Mouse (Mus musculus): ENCODE results near the gene Zbtb34. TPM values are rescaled to one million over a fixed set of nuclear protein-coding genes. Genes with fewer than 3 reads are reported as not detected.

The Zbtb34 gene
- polyA plus RNA-seq, 1 experiment from 2014 or later: 9.2 TPM

- 0% methylated on average over 37 of the region's 74 CpGs for WGBS
- Histone ChIP-seq H3K9me3 (ENCODE audit: control insufficient read depth, low read length) (no peaks in the 10 kb centered on the region), H3K36me3 (ENCODE audit: control insufficient read depth, insufficient read depth, low read length) (no peaks in the 10 kb centered on the region), H3K9ac (ENCODE audit: low read length) (peak within 1 kb of the TSS; percentile 64), H3K4me3 (ENCODE audit: low read depth, low read length) (peak within 1 kb of the TSS; percentile 61), H3K4me1 (ENCODE audit: control insufficient read depth, insufficient read depth, low read length) (peaks cover 4% of the 10 kb centered on the region; the same call in 1 of the 2 replicates), H3K27ac (ENCODE audit: low read depth, low read length) (peak within 1 kb of the TSS; percentile 98), H3K4me2 (ENCODE audit: low read depth) (peak within 1 kb of the TSS; percentile 65), H3K27me3 (ENCODE audit: control insufficient read depth, insufficient read depth, low read length) (no peaks in the 10 kb centered on the region)
- DNase-seq (ENCODE audit: low spot score) (peak; percentile 97), ATAC-seq (ENCODE audit: insufficient read depth, low FRiP score, low TSS enrichment) (peak; percentile 99)
Observed at GRCm38 (mm10) chr2:33370777-33371647, 60.1 kb downstream of the Zbtb34 start, which contains the start of gene Ralgps1. Gene Ralgps1, minus strand, starts transcription at chr2:33371486.

GRCm38 (mm10) chr2:33370276-33370776 is 60.8 kb downstream of the Zbtb34 start:
- H3K36me3 ChIP-seq (ENCODE audit: control insufficient read depth, insufficient read depth, low read length): no peaks in the 10 kb centered on the region
- peak overlapping the region; percentile 22 for H3K9ac ChIP-seq (ENCODE audit: low read length)
- peaks cover 4% of the 10 kb centered on the region; the same call in 1 of the 2 replicates for H3K4me1 ChIP-seq (ENCODE audit: control insufficient read depth, insufficient read depth, low read length)
- peak overlapping the region; percentile 98 for H3K27ac ChIP-seq (ENCODE audit: low read depth, low read length)
- H3K4me2 ChIP-seq (ENCODE audit: low read depth): peak overlapping the region; percentile 65
- H3K4me3 ChIP-seq (ENCODE audit: low read depth, low read length): peak overlapping the region; percentile 61
- DNase-seq (ENCODE audit: low spot score) (no peak), ATAC-seq (ENCODE audit: insufficient read depth, low FRiP score, low TSS enrichment) (peak; percentile 36)
- no peaks in the 10 kb centered on the region for H3K27me3 ChIP-seq (ENCODE audit: control insufficient read depth, insufficient read depth, low read length)
- 11% methylated on average over 14 of the region's 15 CpGs for WGBS
- H3K9me3 ChIP-seq (ENCODE audit: control insufficient read depth, low read length): no peaks in the 10 kb centered on the region

- 76% methylated on average over 3 of the region's 3 CpGs for WGBS
- Histone ChIP-seq H3K27me3 (ENCODE audit: control insufficient read depth, insufficient read depth, low read length) (no peaks in the 10 kb centered on the region), H3K36me3 (ENCODE audit: control insufficient read depth, insufficient read depth, low read length) (no peaks in the 10 kb centered on the region), H3K4me3 (ENCODE audit: low read depth, low read length) (no peak overlapping the region), H3K9me3 (ENCODE audit: control insufficient read depth, low read length) (no peaks in the 10 kb centered on the region), H3K9ac (ENCODE audit: low read length) (no peak overlapping the region), H3K27ac (ENCODE audit: low read depth, low read length) (no peak overlapping the region), H3K4me1 (ENCODE audit: control insufficient read depth, insufficient read depth, low read length) (peaks cover 4% of the 10 kb centered on the region; the same call in 1 of the 2 replicates), H3K4me2 (ENCODE audit: low read depth) (no peak overlapping the region)
- no peak for ATAC-seq (ENCODE audit: insufficient read depth, low FRiP score, low TSS enrichment)
- DNase-seq (ENCODE audit: low spot score): no peak
Observed at GRCm38 (mm10) chr2:33369453-33369852, 61.7 kb downstream of the Zbtb34 start.

DNA sequence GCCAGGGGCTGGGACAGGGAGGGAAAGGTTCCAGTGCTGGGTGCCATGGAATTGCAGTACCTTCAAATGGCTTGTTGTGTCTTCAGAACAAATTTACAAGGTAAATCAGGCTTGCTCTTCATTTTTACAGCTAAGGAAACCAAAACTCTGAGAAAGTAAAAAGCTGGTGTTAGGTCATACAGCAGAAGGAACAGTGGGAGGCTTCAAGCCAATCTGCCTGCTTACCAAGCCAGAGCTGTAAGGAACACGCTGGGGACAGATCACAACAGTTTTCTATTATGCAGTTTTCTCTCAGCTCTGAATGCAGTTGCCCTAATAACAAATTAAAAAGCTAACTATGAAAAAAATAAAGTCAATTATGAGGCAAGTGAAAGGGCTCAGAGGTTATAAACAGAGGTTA is 62.6 kb downstream of the Zbtb34 start:
- no peak overlapping the region for H3K4me2 ChIP-seq (ENCODE audit: low read depth)
- ATAC-seq (ENCODE audit: insufficient read depth, low FRiP score, low TSS enrichment) (no peak), DNase-seq (ENCODE audit: low spot score) (no peak)
- H3K27ac ChIP-seq (ENCODE audit: low read depth, low read length): no peak overlapping the region
- 94% methylated on average over 1 of the region's 1 CpGs for WGBS
- no peaks in the 10 kb centered on the region for H3K36me3 ChIP-seq (ENCODE audit: control insufficient read depth, insufficient read depth, low read length)
- no peaks in the 10 kb centered on the region for H3K9me3 ChIP-seq (ENCODE audit: control insufficient read depth, low read length)
- H3K4me1 ChIP-seq (ENCODE audit: control insufficient read depth, insufficient read depth, low read length): peaks cover 4% of the 10 kb centered on the region; the same call in 1 of the 2 replicates
- H3K4me3 ChIP-seq (ENCODE audit: low read depth, low read length): no peak overlapping the region
- no peaks in the 10 kb centered on the region for H3K27me3 ChIP-seq (ENCODE audit: control insufficient read depth, insufficient read depth, low read length)
- H3K9ac ChIP-seq (ENCODE audit: low read length): no peak overlapping the region

- H3K4me1 ChIP-seq (ENCODE audit: control insufficient read depth, insufficient read depth, low read length): peaks cover 4% of the 10 kb centered on the region; the same call in 1 of the 2 replicates
- H3K9ac ChIP-seq (ENCODE audit: low read length): no peak overlapping the region
- H3K27ac ChIP-seq (ENCODE audit: low read depth, low read length): no peak overlapping the region
- ATAC-seq (ENCODE audit: insufficient read depth, low FRiP score, low TSS enrichment): no peak
- no peaks in the 10 kb centered on the region for H3K9me3 ChIP-seq (ENCODE audit: control insufficient read depth, low read length)
- 81% methylated on average over 9 of the region's 9 CpGs for WGBS
- H3K4me2 ChIP-seq (ENCODE audit: low read depth): no peak overlapping the region
- H3K27me3 ChIP-seq (ENCODE audit: control insufficient read depth, insufficient read depth, low read length): no peaks in the 10 kb centered on the region
- no peaks in the 10 kb centered on the region for H3K36me3 ChIP-seq (ENCODE audit: control insufficient read depth, insufficient read depth, low read length)
- DNase-seq (ENCODE audit: low spot score): no peak
- no peak overlapping the region for H3K4me3 ChIP-seq (ENCODE audit: low read depth, low read length)
Observed at GRCm38 (mm10) chr2:33365703-33366471, 65.2 kb downstream of the Zbtb34 start.

- Histone ChIP-seq H3K9ac (ENCODE audit: low read length) (no peak overlapping the region), H3K36me3 (ENCODE audit: control insufficient read depth, insufficient read depth, low read length) (no peaks in the 10 kb centered on the region), H3K4me3 (ENCODE audit: low read depth, low read length) (no peak overlapping the region), H3K4me2 (ENCODE audit: low read depth) (no peak overlapping the region), H3K9me3 (ENCODE audit: control insufficient read depth, low read length) (no peaks in the 10 kb centered on the region), H3K27ac (ENCODE audit: low read depth, low read length) (no peak overlapping the region), H3K27me3 (ENCODE audit: control insufficient read depth, insufficient read depth, low read length) (no peaks in the 10 kb centered on the region), H3K4me1 (ENCODE audit: control insufficient read depth, insufficient read depth, low read length) (no peaks in the 10 kb centered on the region)
- 94% methylated on average over 4 of the region's 4 CpGs for WGBS
- ATAC-seq (ENCODE audit: insufficient read depth, low FRiP score, low TSS enrichment): no peak
- DNase-seq (ENCODE audit: low spot score): no peak
Observed at GRCm38 (mm10) chr2:33364656-33365055, 66.5 kb downstream of the Zbtb34 start.

DNA sequence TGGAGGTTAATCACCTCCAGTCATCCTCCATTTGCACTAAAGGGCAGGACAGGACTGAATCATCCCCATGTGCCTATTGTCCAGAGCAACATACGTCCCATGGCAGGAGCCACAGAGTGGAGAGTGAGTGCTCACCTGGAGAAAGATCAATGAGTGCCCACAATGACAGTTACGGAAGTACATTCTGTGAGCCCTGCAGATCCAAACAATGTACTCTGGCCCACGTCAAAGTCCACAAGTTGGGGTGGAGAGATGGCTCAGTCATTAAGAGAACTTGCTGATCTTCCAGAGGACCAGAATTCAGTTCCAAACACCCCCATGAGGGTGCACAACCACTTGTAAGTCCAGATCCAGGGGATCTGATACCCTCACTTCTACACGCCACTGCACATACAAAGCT is 67.2 kb downstream of the Zbtb34 start:
- 89% methylated on average over 4 of the region's 4 CpGs for WGBS
- H3K9ac ChIP-seq (ENCODE audit: low read length): no peak overlapping the region
- H3K27me3 ChIP-seq (ENCODE audit: control insufficient read depth, insufficient read depth, low read length): no peaks in the 10 kb centered on the region
- ATAC-seq (ENCODE audit: insufficient read depth, low FRiP score, low TSS enrichment) (no peak), DNase-seq (ENCODE audit: low spot score) (no peak)
- H3K4me1 ChIP-seq (ENCODE audit: control insufficient read depth, insufficient read depth, low read length): no peaks in the 10 kb centered on the region
- H3K27ac ChIP-seq (ENCODE audit: low read depth, low read length): no peak overlapping the region
- H3K4me2 ChIP-seq (ENCODE audit: low read depth): no peak overlapping the region
- no peak overlapping the region for H3K4me3 ChIP-seq (ENCODE audit: low read depth, low read length)
- H3K9me3 ChIP-seq (ENCODE audit: control insufficient read depth, low read length): no peaks in the 10 kb centered on the region
- no peaks in the 10 kb centered on the region for H3K36me3 ChIP-seq (ENCODE audit: control insufficient read depth, insufficient read depth, low read length)

GRCm38 (mm10) chr2:33361139-33361716 is 69.9 kb downstream of the Zbtb34 start:
- no peaks in the 10 kb centered on the region for H3K36me3 ChIP-seq (ENCODE audit: control insufficient read depth, insufficient read depth, low read length)
- H3K4me2 ChIP-seq (ENCODE audit: low read depth): no peak overlapping the region
- H3K9ac ChIP-seq (ENCODE audit: low read length): no peak overlapping the region
- no peaks in the 10 kb centered on the region for H3K4me1 ChIP-seq (ENCODE audit: control insufficient read depth, insufficient read depth, low read length)
- H3K9me3 ChIP-seq (ENCODE audit: control insufficient read depth, low read length): no peaks in the 10 kb centered on the region
- H3K27me3 ChIP-seq (ENCODE audit: control insufficient read depth, insufficient read depth, low read length): no peaks in the 10 kb centered on the region
- no peak for DNase-seq (ENCODE audit: low spot score)
- H3K4me3 ChIP-seq (ENCODE audit: low read depth, low read length): no peak overlapping the region
- WGBS: 81% methylated on average over 9 of the region's 9 CpGs
- no peak for ATAC-seq (ENCODE audit: insufficient read depth, low FRiP score, low TSS enrichment)
- H3K27ac ChIP-seq (ENCODE audit: low read depth, low read length): no peak overlapping the region
